Mouse (Mus musculus) right cerebral cortex, postnatal 36 days (tissue): ENCODE measurements around the gene Kntc1.

Experiments
- DNase-seq, 2 experiments: peaks; one replicate each; pipeline ENCODE4 v3.0.0; 2022; ENCODE audit warnings: low spot score in 2 of 2, mixed read lengths in 1 of 2

Gene Kntc1

DNA sequence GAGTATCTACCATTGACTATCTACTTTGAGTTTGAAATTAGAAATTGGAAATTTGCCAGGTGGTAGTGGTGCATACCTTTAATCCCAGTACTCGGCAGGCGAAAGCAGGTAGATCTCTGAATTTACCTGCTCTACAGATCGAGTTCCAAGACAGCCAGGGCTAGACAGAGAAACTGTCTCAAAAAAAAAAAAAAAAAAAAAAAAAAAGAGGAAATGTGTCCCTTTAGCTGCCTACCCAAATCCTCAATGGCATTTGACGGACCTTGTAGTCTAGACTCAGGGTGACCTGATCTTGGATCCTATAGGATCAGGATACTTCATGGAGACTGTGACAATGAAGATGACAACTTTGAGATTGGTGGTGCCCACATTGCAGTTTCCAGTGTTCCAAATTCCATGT, 116.9 kb downstream of the Kntc1 start:
- DNase-seq, result no peak

DNA sequence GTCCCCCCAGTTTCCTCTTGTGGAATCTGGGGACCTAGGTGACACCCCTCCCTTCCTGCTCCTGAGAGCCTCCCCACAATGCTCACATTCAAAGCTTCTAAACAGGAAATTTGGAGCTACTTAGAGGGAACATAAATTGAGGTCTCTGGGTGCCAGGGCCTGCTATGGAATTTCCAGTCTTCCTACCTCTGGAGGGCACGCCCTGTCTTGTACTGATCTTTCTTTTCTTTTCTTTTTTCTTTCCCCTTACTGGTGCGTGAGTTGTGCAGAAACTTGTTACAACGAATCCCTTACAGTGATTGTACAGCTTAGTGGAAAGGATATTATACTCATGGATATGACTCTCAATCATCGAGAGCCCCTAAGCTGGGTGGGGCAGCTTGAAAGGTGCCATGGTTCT, 120.1 kb downstream of the Kntc1 start:
- DNase-seq, result no peak
